Mouse (Mus musculus): Measurements from ENCODE around the gene Ccdc34.
A peak's percentile ranks its signal among the peaks of the same experiment; 100 is the strongest.

Ccdc34 gene

GRCm38 (mm10) chr2:110004668-110005067 is 12.9 kb upstream of the Ccdc34 start:
- DNase-seq: peak; percentile 67

GRCm38 (mm10) chr2:110005164-110005563 is 12.5 kb upstream of the Ccdc34 start:
- DNase-seq: no peak

- DNase-seq: no peak
Observed at GRCm38 (mm10) chr2:110005596-110006239, 11.9 kb upstream of the Ccdc34 start.

DNA sequence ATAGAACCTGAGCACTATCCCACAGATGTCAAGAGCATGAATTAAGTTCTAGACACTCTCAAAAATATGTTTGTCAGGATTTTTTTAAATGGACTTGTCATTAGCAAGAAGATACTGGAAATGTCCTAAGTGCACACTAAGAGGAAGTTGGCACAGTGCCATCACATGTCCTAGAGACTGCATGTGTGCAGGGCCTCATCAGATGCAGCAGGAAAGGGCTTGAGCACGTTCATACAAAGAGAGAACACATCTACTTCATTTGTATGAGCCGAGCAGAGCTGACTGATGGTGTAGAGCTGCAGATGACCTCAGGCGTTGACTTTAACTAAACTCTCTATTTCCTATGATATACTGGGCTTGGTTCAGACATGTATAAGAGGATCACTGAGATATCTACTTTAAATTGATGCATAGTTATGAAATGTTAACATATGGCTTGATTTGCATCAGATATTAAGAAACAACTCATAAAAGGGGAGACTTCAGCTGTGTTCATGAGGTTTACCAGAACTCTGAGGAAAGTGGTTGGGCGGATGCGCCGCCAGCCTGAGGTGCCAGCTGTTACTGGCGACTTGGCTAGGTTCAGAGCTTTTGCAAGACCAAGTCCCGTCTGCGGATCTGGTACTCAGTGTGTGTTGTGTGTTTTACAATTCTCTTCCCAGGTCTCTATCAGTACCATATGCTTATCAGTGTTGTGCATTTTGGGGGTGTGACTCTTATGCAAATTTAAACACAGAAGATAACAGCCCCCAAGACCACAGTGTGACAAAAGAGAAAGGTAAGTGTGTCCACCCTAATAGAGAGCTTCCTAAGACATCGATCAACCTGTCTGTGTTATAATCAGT is 10.0 kb upstream of the Ccdc34 start:
- no peak for DNase-seq

- DNase-seq: no peak
Observed at GRCm38 (mm10) chr2:110009449-110009848, 8.2 kb upstream of the Ccdc34 start.

DNA sequence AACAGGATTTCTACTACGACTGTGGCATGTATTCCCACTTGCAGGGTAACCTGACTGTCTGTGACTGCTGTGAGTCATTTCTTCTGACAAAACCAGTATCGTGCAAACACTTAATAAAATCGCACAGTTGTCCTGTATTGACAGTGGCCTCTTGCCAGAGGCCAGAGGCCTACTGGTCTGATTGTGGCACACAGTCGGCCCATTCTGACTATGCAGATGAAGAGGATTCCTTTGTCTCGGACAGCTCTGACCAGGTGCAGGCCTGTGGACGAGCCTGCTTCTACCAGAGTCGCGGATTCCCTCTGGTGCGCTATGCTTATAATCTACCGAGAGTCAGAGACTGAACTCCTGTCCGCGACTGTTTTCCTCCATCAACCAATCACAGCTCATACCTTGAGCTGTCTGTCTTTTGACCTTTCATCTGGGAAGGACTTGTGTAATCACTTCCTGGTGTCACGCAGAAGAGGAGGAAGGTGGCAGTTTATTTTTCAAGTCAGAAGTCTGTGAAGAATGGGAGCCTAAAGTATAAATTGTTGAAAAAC is 5.4 kb upstream of the Ccdc34 start:
- DNase-seq: no peak

- no peak for DNase-seq
Observed at GRCm38 (mm10) chr2:110017087-110017486, 530 bp upstream of the Ccdc34 start.

DNA sequence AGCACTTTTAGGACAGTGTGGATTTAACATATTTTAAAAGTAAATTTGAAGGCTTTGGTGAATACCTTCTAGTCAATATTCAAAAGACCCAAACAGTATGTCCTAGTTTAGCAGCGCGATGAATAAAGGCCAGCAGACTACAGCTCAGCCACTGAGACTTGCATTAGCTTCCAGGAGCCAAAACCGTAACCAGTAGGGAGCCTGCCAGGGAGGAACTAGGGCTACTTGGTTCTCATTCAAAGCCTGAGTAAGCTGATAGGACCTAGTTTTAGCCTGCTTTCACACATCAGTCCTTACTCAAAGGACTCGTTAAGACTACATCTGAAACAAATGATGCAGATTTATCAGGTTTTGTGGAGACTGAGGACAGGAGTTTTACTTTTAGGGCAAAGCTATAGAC is 2.0 kb downstream of the Ccdc34 start:
- DNase-seq: no peak

DNA sequence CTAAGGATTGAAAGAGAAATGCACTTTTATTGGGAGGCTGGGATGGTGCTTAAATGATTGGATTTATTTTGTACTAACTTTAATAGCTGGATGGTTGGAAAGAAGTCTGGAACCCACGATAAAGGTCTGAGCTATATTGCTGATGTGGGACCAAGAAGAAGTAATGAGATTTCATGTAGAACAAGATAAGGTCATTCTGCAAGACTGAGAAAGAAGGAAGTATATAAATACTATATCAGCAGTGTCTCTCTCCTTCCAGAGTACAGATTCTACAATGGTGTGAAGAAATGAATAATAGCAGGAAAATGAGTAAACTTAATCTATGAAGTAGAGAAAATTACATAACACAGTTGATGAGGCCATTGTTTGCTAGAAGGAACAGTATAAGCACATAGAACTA is 2.8 kb downstream of the Ccdc34 start:
- DNase-seq: no peak

- no peak for DNase-seq
Observed at GRCm38 (mm10) chr2:110036265-110036664, 18.6 kb downstream of the Ccdc34 start.

- DNase-seq: no peak
Observed at GRCm38 (mm10) chr2:110036665-110037064, 19.0 kb downstream of the Ccdc34 start.

DNA sequence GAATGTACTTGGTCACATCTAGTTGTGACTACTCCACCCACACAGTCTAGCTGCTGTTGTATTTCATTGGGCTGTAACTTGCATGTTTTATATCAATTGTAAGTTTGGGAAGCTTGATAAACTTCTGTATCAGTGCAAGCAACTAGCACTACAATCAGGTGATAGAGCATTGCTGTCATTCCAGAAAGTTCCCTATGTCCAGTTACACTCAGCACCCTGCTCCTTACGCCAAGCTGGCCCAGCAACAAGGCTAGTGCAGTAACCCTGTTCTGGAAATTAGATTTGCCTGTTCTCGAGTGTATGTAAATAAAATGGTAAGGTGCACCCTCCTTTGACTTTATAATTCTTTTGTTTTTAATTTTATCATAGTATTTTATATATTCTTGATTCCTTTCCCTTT is 19.6 kb downstream of the Ccdc34 start:
- no peak for DNase-seq

- DNase-seq: no peak
Observed at GRCm38 (mm10) chr2:110038341-110038740, 20.7 kb downstream of the Ccdc34 start.

GRCm38 (mm10) chr2:110042861-110043760 is 25.5 kb downstream of the Ccdc34 start:
- DNase-seq: no peak

- DNase-seq: no peak
Observed at GRCm38 (mm10) chr2:110058424-110058823, 40.8 kb downstream of the Ccdc34 start.

DNA sequence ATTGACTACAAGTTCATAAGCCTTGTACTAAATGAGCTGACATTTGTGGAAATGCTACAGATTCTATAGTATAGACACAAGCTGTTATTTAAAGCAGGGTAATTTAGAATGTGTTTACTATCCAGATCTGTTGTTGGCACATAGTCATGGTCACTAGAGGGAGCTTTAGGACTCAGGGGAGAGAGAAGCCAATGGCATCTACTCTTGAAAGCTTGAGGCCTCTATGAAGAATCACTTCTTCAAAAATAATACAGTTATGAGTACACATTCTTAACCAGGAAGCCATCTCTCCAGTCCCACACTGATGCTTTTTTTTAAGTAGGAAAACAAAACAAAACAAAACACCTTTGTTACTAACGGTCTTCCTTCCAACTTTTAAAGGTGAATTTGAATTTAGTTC is 45.5 kb downstream of the Ccdc34 start:
- peak; percentile 11 for DNase-seq

- DNase-seq: no peak
Observed at GRCm38 (mm10) chr2:110068916-110069315, 51.3 kb downstream of the Ccdc34 start.

DNA sequence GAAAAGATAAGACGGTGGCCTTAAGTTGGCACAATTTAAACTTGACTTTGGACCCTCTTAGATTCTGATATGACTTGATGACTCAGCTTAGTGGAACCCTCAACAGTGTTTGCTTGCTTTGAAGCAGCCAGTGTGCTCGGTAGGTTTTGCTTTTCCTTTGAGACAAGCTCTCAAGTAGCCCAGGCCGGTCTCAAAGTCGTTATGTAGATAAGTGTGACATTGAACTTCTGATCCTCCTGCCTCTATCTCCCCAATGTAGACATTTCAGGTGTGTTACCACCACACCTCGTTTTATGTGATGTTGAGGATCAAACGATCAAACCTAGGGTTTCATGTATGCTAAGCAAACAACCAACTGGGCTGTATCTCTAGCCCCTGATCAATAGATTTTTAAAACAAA is 55.4 kb downstream of the Ccdc34 start:
- DNase-seq: no peak

GRCm38 (mm10) chr2:110074646-110075452 is 57.2 kb downstream of the Ccdc34 start:
- no peak for DNase-seq

- DNase-seq: no peak
Observed at GRCm38 (mm10) chr2:110077240-110077639, 59.6 kb downstream of the Ccdc34 start.

- DNase-seq: no peak
Observed at GRCm38 (mm10) chr2:110077655-110078054, 60.0 kb downstream of the Ccdc34 start.

DNA sequence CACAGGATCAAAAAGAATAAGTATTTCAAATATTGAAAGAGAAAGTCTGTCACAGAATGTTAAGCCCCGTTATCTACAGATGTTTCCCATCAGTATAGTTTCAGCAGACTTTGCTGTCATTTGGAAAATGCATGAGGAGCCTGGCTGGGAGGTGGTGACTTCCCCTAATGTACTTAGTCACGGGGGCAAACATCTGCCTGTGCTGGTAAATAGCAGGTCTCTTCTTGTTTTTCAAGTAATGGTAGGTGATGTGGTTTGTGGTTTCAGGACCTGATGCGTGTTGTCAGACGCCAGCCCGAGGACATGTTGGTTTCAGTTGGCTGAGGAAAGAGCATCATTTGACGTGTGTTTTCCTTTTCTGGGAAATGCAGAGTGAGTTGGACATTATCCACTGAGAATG is 62.9 kb downstream of the Ccdc34 start:
- no peak for DNase-seq

Data from kidney, adult 11 months (tissue).